Mouse (Mus musculus) limb, embryonic 14.5 days (tissue): Measurements from ENCODE around the gene Sdk1. TPM values are rescaled to one million over a fixed set of nuclear protein-coding genes. Genes with fewer than 3 reads are reported as not detected.

Source experiments
- ATAC-seq: fragments of 200-750 bp; cut with Nextera tagmentation; 2 replicates; pipeline ENCODE4 v1.8.0; 2017; ENCODE audit warnings: low read depth, moderate number of reproducible peaks, moderate TSS enrichment; ENCODE audit not compliant: low FRiP score
- DNase-seq: peaks from one replicate; pipeline ENCODE4 v3.0.0-alpha.2; 2015; ENCODE audit warnings: low spot score
- H3K27ac ChIP-seq: fragments of 300-500 bp; sonication (generic); replicated peaks from 2 replicates; pipeline ENCODE4 v1.5.1; 2014; ENCODE audit warnings: low read depth, mild to moderate bottlenecking, low read length, moderate library complexity, mixed read lengths
- H3K27me3 ChIP-seq: fragments of 300-500 bp; sonication (generic); 2 replicates; pipeline ENCODE4 v1.6.1; 2014; ENCODE audit warnings: low read length, mixed read lengths; ENCODE audit not compliant: control insufficient read depth, insufficient read depth
- H3K36me3 ChIP-seq: fragments of 300-500 bp; sonication (generic); 2 replicates; pipeline ENCODE4 v1.6.1; 2014; ENCODE audit warnings: mild to moderate bottlenecking, low read length, moderate library complexity, mixed read lengths; ENCODE audit not compliant: control insufficient read depth, insufficient read depth
- H3K4me1 ChIP-seq: fragments of 300-500 bp; sonication (generic); 2 replicates; pipeline ENCODE4 v1.6.1; 2014; ENCODE audit warnings: antibody characterized with exemption, low read length, mixed read lengths; ENCODE audit not compliant: control insufficient read depth, insufficient read depth
- H3K4me2 ChIP-seq: fragments of 300-500 bp; sonication (generic); replicated peaks from 2 replicates; pipeline ENCODE4 v1.6.1; 2014; ENCODE audit warnings: low read depth, mild to moderate bottlenecking, low read length, moderate library complexity; ENCODE audit not compliant: severe bottlenecking
- H3K4me3 ChIP-seq: fragments of 300-500 bp; sonication (generic); replicated peaks from 2 replicates; pipeline ENCODE4 v1.5.1; 2014; ENCODE audit warnings: low read length
- H3K9ac ChIP-seq: fragments of 300-500 bp; sonication (generic); 2 replicates; pipeline ENCODE4 v1.6.1; 2014; ENCODE audit warnings: mild to moderate bottlenecking, low read depth, low read length, moderate library complexity; ENCODE audit not compliant: severe bottlenecking
- H3K9me3 ChIP-seq: fragments of 300-500 bp; sonication (generic); 2 replicates; pipeline ENCODE4 v1.6.1; 2016; ENCODE audit warnings: low read length; ENCODE audit not compliant: control insufficient read depth
- POLR2A ChIP-seq: fragments of 200-500 bp; IDR thresholded peaks from 2 replicates; pipeline ENCODE4 v1.8.0; 2012; ENCODE audit warnings: inconsistent platforms, mild to moderate bottlenecking, moderate library complexity, borderline replicate concordance; ENCODE audit not compliant: insufficient read depth, insufficient read length; ENCODE audit errors: extremely low read depth
- WGBS: fragments of 180-500 bp; shearing (Covaris S2); extraction: QIAGEN DNeasy Blood & Tissue Kit; methylation state at CpG from one replicate; pipeline ENCODE4 v1.1.7; 2014; 5-methylcytosine and 5-hydroxymethylcytosine counted together
- polyA plus RNA-seq, 2 experiments: library from polyadenylated mRNA; depleted of rRNA in 1 of 2; stranded (reverse) in 1 of 2; unstranded in 1 of 2; fragments of >200 nt; fragmentation: Nextera tagmentation in 1 of 2; extraction: Ambion mirVana in 1 of 2; gene quantifications; 2 replicates each; pipeline versions ENCODE4 v1.2.1 to v1.2.3; 2012 to 2014

Sdk1 gene
- polyA plus RNA-seq, 2 experiments = 2.8 to 7.2 TPM

- no peak overlapping the region for H3K4me3 ChIP-seq
- peaks cover 7% of the 10 kb centered on the region for H3K4me1 ChIP-seq
- H3K4me2 ChIP-seq = no peak overlapping the region
- no peak overlapping the region for H3K9ac ChIP-seq
- H3K27ac ChIP-seq = no peak overlapping the region
- no peaks in the 10 kb centered on the region for H3K9me3 ChIP-seq
- no peaks in the 10 kb centered on the region for H3K36me3 ChIP-seq
- ATAC-seq (peak; percentile 88), DNase-seq (peak; percentile 78)
- no peak for TF ChIP-seq POLR2A
- no peaks in the 10 kb centered on the region for H3K27me3 ChIP-seq
- 10% methylated on average over 8 of the region's 8 CpGs for WGBS
Observed at GRCm38 (mm10) chr5:141758885-141759284, 517.6 kb downstream of the Sdk1 start.

GRCm38 (mm10) chr5:141764111-141764510 lies 522.8 kb downstream of the Sdk1 start:
- H3K36me3 ChIP-seq = no peaks in the 10 kb centered on the region
- no peak overlapping the region for H3K9ac ChIP-seq
- no peak overlapping the region for H3K4me2 ChIP-seq
- no peak for TF ChIP-seq POLR2A
- ATAC-seq (no peak), DNase-seq (no peak)
- no peaks in the 10 kb centered on the region for H3K27me3 ChIP-seq
- H3K4me1 ChIP-seq = no peaks in the 10 kb centered on the region
- no peak overlapping the region for H3K27ac ChIP-seq
- WGBS = 73% methylated on average over 6 of the region's 6 CpGs
- H3K9me3 ChIP-seq = no peaks in the 10 kb centered on the region
- H3K4me3 ChIP-seq = no peak overlapping the region

GRCm38 (mm10) chr5:141768761-141769515 lies 527.6 kb downstream of the Sdk1 start:
- peak; percentile 32 for DNase-seq
- H3K4me1 ChIP-seq = no peaks in the 10 kb centered on the region
- no peak overlapping the region for H3K4me3 ChIP-seq
- H3K27me3 ChIP-seq = no peaks in the 10 kb centered on the region
- H3K9me3 ChIP-seq = peaks cover 5% of the 10 kb centered on the region
- no peaks in the 10 kb centered on the region for H3K36me3 ChIP-seq
- ATAC-seq = no peak
- H3K9ac ChIP-seq = no peak overlapping the region
- H3K4me2 ChIP-seq = no peak overlapping the region
- H3K27ac ChIP-seq = no peak overlapping the region
- 26% methylated on average over 10 of the region's 10 CpGs for WGBS
- no peak for TF ChIP-seq POLR2A

GRCm38 (mm10) chr5:141771516-141771915 lies 530.2 kb downstream of the Sdk1 start:
- no peak overlapping the region for H3K4me3 ChIP-seq
- no peaks in the 10 kb centered on the region for H3K36me3 ChIP-seq
- ATAC-seq = no peak
- DNase-seq = no peak
- H3K9me3 ChIP-seq = peaks cover 8% of the 10 kb centered on the region
- H3K27ac ChIP-seq = no peak overlapping the region
- WGBS = 90% methylated on average over 3 of the region's 3 CpGs
- H3K27me3 ChIP-seq = no peaks in the 10 kb centered on the region
- TF ChIP-seq POLR2A = no peak
- H3K9ac ChIP-seq = no peak overlapping the region
- no peaks in the 10 kb centered on the region for H3K4me1 ChIP-seq
- H3K4me2 ChIP-seq = no peak overlapping the region

GRCm38 (mm10) chr5:141778231-141778630 lies 536.9 kb downstream of the Sdk1 start:
- ATAC-seq (no peak), DNase-seq (no peak)
- no peak for TF ChIP-seq POLR2A
- H3K27me3 ChIP-seq = no peaks in the 10 kb centered on the region
- peaks cover 8% of the 10 kb centered on the region for H3K9me3 ChIP-seq
- H3K36me3 ChIP-seq = no peaks in the 10 kb centered on the region
- no peak overlapping the region for H3K4me2 ChIP-seq
- no peak overlapping the region for H3K4me3 ChIP-seq
- no peaks in the 10 kb centered on the region for H3K4me1 ChIP-seq
- no peak overlapping the region for H3K9ac ChIP-seq
- H3K27ac ChIP-seq = no peak overlapping the region
- 76% methylated on average over 4 of the region's 4 CpGs for WGBS
